Mouse (Mus musculus) inflammation-experienced regulatory T-cells (primary cell): ENCODE results near the gene Rftn1. TPM values are rescaled to one million over a fixed set of nuclear protein-coding genes. Genes with fewer than 3 reads are reported as not detected.

Experiments used
- polyA plus RNA-seq, 2 experiments: library from polyadenylated mRNA; unstranded; fragments of 100-300 nt; shearing (Covaris generic); gene quantifications; one replicate each; pipeline ENCODE4 v1.2.1; 2017

Rftn1 gene
- polyA plus RNA-seq, result 100 to 1,000 TPM; 118 to 134 TPM

GRCm38 (mm10) chr17:50190131-50191015, at the start of gene Rftn1:
Gene Rftn1, minus strand, starts transcription at chr17:50190674.

Other genes with a start within 250 kb of the Rftn1 start
- 1 to 10 TPM in 1 of 2 experiments, under 1 TPM in 1; 0.41 to 1.4 TPM for gene Dazl, start 103.0 kb upstream of the Rftn1 start, polyA plus RNA-seq